Mouse (Mus musculus) intestine, embryonic 15.5 days (tissue): ENCODE measurements around the gene Vat1l. TPM values are rescaled to one million over a fixed set of nuclear protein-coding genes. Genes with fewer than 3 reads are reported as not detected.

Source experiments
- ATAC-seq: fragments of 200-750 bp; cut with Nextera tagmentation; 2 replicates; pipeline ENCODE4 v1.8.0; 2017; ENCODE audit warnings: moderate TSS enrichment, moderate library complexity
- H3K27ac ChIP-seq: fragments of 300-500 bp; sonication (generic); 2 replicates; pipeline ENCODE4 v1.5.1; 2015; ENCODE audit warnings: mild to moderate bottlenecking, inconsistent platforms
- H3K27me3 ChIP-seq: fragments of 300-500 bp; sonication (generic); replicated peaks from 2 replicates; pipeline ENCODE4 v1.6.1; 2015; ENCODE audit warnings: inconsistent platforms
- H3K36me3 ChIP-seq: fragments of 300-500 bp; sonication (generic); 2 replicates; pipeline ENCODE4 v1.6.1; 2015; ENCODE audit warnings: inconsistent platforms
- H3K4me1 ChIP-seq: fragments of 300-500 bp; sonication (generic); replicated peaks from 2 replicates; pipeline ENCODE4 v1.6.1; 2015; ENCODE audit warnings: inconsistent platforms
- H3K4me2 ChIP-seq: fragments of 300-500 bp; sonication (generic); replicated peaks from 2 replicates; pipeline ENCODE4 v1.6.1; 2015; ENCODE audit warnings: mild to moderate bottlenecking, inconsistent platforms
- H3K4me3 ChIP-seq: fragments of 300-500 bp; sonication (generic); replicated peaks from 2 replicates; pipeline ENCODE4 v1.5.1; 2015; ENCODE audit warnings: inconsistent platforms
- H3K9ac ChIP-seq: fragments of 300-500 bp; sonication (generic); 2 replicates; pipeline ENCODE4 v1.6.1; 2015; ENCODE audit warnings: inconsistent platforms
- H3K9me3 ChIP-seq: fragments of 300-500 bp; sonication (generic); 2 replicates; pipeline ENCODE4 v1.6.1; 2016; ENCODE audit warnings: inconsistent platforms
- WGBS: fragments of 180-500 bp; shearing (Covaris S2); methylation state at CpG from one replicate; pipeline ENCODE4 v1.1.7; 2015; 5-methylcytosine and 5-hydroxymethylcytosine counted together
- polyA plus RNA-seq: library from polyadenylated mRNA; unstranded; fragments of >200 nt; fragmentation: Nextera tagmentation; extraction: Ambion mirVana; gene quantifications from 2 replicates; pipeline ENCODE4 v1.2.1, GENCODE M21; 2015

The Vat1l gene
- polyA plus RNA-seq, 1 experiment from 2014 or later = 3.5 TPM

DNA sequence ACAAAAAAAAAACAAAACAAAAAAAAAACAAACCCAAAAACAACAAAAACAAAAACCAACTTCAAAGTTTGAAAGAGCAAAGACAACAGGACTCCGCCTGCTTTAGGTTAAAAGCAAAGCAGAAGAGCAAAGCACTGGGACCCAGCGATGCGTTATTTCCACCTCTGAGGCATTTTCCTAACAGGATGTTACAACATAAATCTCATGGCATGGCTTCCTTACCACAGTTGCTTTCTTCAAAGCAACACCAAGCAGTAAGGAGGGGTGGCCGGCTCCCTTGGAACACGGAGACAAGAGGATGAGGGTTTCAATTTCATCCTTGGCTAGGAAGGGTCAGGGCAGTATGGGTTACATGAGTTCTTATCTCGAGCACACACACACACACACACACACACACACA is 213.5 kb downstream of the Vat1l start:
- no peak for ATAC-seq
- 61% methylated on average over 6 of the region's 6 CpGs for WGBS
- no peaks in the 10 kb centered on the region for H3K4me1 ChIP-seq

GRCm38 (mm10) chr8:114421544-114421943 is 216.1 kb downstream of the Vat1l start:
- H3K9me3 ChIP-seq = no peaks in the 10 kb centered on the region
- no peaks in the 10 kb centered on the region for H3K4me1 ChIP-seq
- H3K9ac ChIP-seq = no peak overlapping the region
- no peak overlapping the region for H3K27ac ChIP-seq
- no peak overlapping the region for H3K4me2 ChIP-seq
- no peak for ATAC-seq
- WGBS = 69% methylated on average over 4 of the region's 4 CpGs
- no peaks in the 10 kb centered on the region for H3K27me3 ChIP-seq
- no peaks in the 10 kb centered on the region for H3K36me3 ChIP-seq
- H3K4me3 ChIP-seq = no peak overlapping the region

More for the DNA sequence above, 213.5 kb downstream of the Vat1l start:
- Histone ChIP-seq H3K27ac (no peak overlapping the region), H3K9me3 (no peaks in the 10 kb centered on the region), H3K9ac (no peak overlapping the region), H3K36me3 (no peaks in the 10 kb centered on the region), H3K4me3 (no peak overlapping the region), H3K27me3 (no peaks in the 10 kb centered on the region), H3K4me2 (no peak overlapping the region)

Other genes with a start within 250 kb of the Vat1l start
- gene Nudt7, start 72.1 kb upstream of the Vat1l start, polyA plus RNA-seq = 25.3 and 25.9 TPM in 2 replicates
- gene Clec3a, start 212.5 kb downstream of the Vat1l start, polyA plus RNA-seq = not detected in 2 replicates
- 11.6 TPM in 2 replicates for gene Wwox, start 234.0 kb downstream of the Vat1l start, polyA plus RNA-seq